Mouse (Mus musculus) E14TG2a.4 (cell line): ENCODE data around the gene Sncg.

Experiments used
- CTCF ChIP-seq: conservative IDR thresholded peaks from 2 replicates; pipeline ENCODE4 v1.5.1; 2014; ENCODE audit warnings: low read length
- NANOG ChIP-seq: IDR thresholded peaks from 2 replicates; pipeline ENCODE4 v1.6.1; 2014; ENCODE audit warnings: borderline replicate concordance, low read length, mixed read lengths
- POU5F1 ChIP-seq: IDR thresholded peaks from 2 replicates; pipeline ENCODE4 v1.6.1; 2014; ENCODE audit warnings: low read length, borderline replicate concordance

GRCm38 (mm10) chr14:34402871-34403270 lies 28.3 kb upstream of the Sncg start:
- TF ChIP-seq CTCF (no peak), POU5F1 (no peak), NANOG (no peak)
